Mouse (Mus musculus): ENCODE results near the gene Bad.

DNA sequence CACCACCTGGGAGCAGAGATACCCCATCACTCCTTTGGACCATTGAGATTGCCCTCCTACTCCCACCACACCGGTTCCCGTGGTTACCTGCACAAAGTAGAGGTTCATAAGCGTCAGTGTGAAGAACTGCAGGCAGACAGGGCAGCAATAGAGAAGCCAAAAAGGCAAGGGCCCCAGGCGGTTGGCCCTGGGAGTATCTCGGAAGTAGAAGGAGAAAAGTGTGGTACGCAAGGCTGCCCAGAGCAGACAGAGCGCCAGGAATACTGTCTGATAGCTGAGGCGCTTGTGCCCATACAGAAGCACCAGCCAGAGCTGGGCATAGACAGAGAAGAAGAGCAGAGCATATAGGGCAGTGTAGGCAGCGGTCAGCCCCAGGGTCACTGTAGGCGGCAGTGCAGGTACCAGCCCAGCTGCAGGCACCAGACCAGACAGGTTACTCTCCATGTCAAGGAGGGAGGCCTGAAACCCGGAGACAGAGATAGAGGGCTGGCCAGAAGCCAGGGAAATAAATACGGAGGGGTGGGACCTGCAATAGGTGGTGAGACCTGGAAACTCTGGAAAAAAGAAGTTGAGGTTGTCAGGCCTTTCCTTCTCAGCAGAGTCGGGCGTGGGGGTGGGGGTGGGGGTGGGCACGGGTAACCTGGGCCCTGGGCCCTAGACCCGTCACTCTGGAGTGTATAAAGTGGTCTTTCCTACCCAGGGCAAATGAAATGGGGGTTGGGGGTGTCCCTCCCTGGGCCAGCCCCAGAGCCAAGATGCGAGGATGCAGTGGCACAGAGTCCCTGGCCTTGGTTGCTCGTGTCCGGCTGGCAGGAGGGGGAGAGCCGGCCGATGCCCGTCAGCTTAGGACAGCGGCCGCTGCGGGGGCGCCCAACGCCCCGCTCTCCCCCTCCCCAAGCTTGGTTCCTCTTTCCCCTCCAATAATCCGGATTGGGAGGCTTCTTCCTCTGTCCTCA lies 987 bp upstream of the Bad start:
- TF ChIP-seq POLR2A (IDR thresholded peaks at IDR 0.05; ENCODE audit: control insufficient read depth, extremely low read depth, insufficient read depth, low read length, poor library complexity) (no peak), CTCF (IDR thresholded peaks at IDR 0.05; ENCODE audit: borderline replicate concordance, control insufficient read depth, extremely low read depth, insufficient read depth, low read length, poor library complexity) (no peak)

Measured in thymus, adult 2 months (tissue).